Mouse (Mus musculus): ENCODE measurements around the gene Eif4enif1. TPM values are rescaled to one million over a fixed set of nuclear protein-coding genes. Genes with fewer than 3 reads are reported as not detected.

Eif4enif1 gene
- total RNA-seq, 4 experiments from 2014 or later, result 39.3 to 43.9 (median 40.4) TPM

Other genes starting within 250 kb of the Eif4enif1 start
- gene Sfi1, start 8.9 kb upstream of the Eif4enif1 start, total RNA-seq (2022), result 10 to 100 TPM; 12.9 to 27.4 (median 20.4) TPM
- 10 to 100 TPM; 53.6 to 60.6 (median 58.8) TPM for gene Drg1, start 64.0 kb downstream of the Eif4enif1 start, total RNA-seq (2022)
- gene Patz1, start 86.5 kb downstream of the Eif4enif1 start, total RNA-seq (2022), result 10 to 100 TPM; 21.3 to 33.6 (median 25.4) TPM
- 10 to 100 TPM; 37.3 to 67.8 (median 56.9) TPM for gene Pik3ip1, start 128.0 kb downstream of the Eif4enif1 start, total RNA-seq (2022)
- 10 to 100 TPM; 16.7 to 25.5 (median 19.4) TPM for gene Limk2, start 206.8 kb downstream of the Eif4enif1 start, total RNA-seq (2022)
- gene Rnf185, start 250.0 kb downstream of the Eif4enif1 start, total RNA-seq (2022), result 10 to 100 TPM; 18.9 to 23.0 (median 20.4) TPM

Measured in heart, adult 8-10 months (tissue).